Mouse (Mus musculus) lung, postnatal 25 days (tissue): ENCODE results near the gene 4930402H24Rik.

Source experiments
- DNase-seq: peaks from one replicate; pipeline ENCODE4 v3.0.0; 2022; ENCODE audit warnings: low spot score

The 4930402H24Rik gene

GRCm38 (mm10) chr2:130728906-130729585 lies 177.2 kb downstream of the 4930402H24Rik start:
- DNase-seq: no peak

GRCm38 (mm10) chr2:130727752-130728151 lies 178.5 kb downstream of the 4930402H24Rik start:
- DNase-seq: no peak

GRCm38 (mm10) chr2:130724369-130724768 lies 181.8 kb downstream of the 4930402H24Rik start:
- no peak for DNase-seq

- DNase-seq: no peak
Observed at GRCm38 (mm10) chr2:130717951-130718350, 188.3 kb downstream of the 4930402H24Rik start.

- DNase-seq: no peak
Observed at GRCm38 (mm10) chr2:130707057-130707456, 199.1 kb downstream of the 4930402H24Rik start.

- DNase-seq: no peak
Observed at GRCm38 (mm10) chr2:130706602-130707001, 199.6 kb downstream of the 4930402H24Rik start.

GRCm38 (mm10) chr2:130705178-130705577 lies 201.0 kb downstream of the 4930402H24Rik start:
- no peak for DNase-seq

- no peak for DNase-seq
Observed at GRCm38 (mm10) chr2:130704040-130705001, 201.9 kb downstream of the 4930402H24Rik start.

- peak; percentile 3 for DNase-seq
Observed at GRCm38 (mm10) chr2:130697821-130698266, 208.4 kb downstream of the 4930402H24Rik start.

GRCm38 (mm10) chr2:130697153-130697810 lies 208.9 kb downstream of the 4930402H24Rik start, which contains the start of gene Slc4a11:
TSS of gene Slc4a11 (minus strand) at chr2:130697519.
- peak; percentile 69 for DNase-seq

GRCm38 (mm10) chr2:130696700-130697152 lies 209.5 kb downstream of the 4930402H24Rik start:
- peak; percentile 11 for DNase-seq

- DNase-seq: no peak
Observed at GRCm38 (mm10) chr2:130693563-130693962, 212.6 kb downstream of the 4930402H24Rik start.

- no peak for DNase-seq
Observed at GRCm38 (mm10) chr2:130689011-130689410, 217.2 kb downstream of the 4930402H24Rik start.

- DNase-seq: no peak
Observed at GRCm38 (mm10) chr2:130685426-130685825, 220.8 kb downstream of the 4930402H24Rik start.

GRCm38 (mm10) chr2:130681531-130681930 lies 224.7 kb downstream of the 4930402H24Rik start:
- DNase-seq: no peak

GRCm38 (mm10) chr2:130679899-130680298 lies 226.3 kb downstream of the 4930402H24Rik start:
- no peak for DNase-seq

GRCm38 (mm10) chr2:130679154-130679553 lies 227.1 kb downstream of the 4930402H24Rik start:
- DNase-seq: no peak

- no peak for DNase-seq
Observed at GRCm38 (mm10) chr2:130677211-130677610, 229.0 kb downstream of the 4930402H24Rik start.

- DNase-seq: peak; percentile 88
Observed at GRCm38 (mm10) chr2:130667559-130667958, 238.6 kb downstream of the 4930402H24Rik start, which contains the start of gene Itpa. TSS of gene Itpa (plus strand) at chr2:130667610.

- peak; percentile 91 for DNase-seq
Observed at GRCm38 (mm10) chr2:130664102-130664701, 242.0 kb downstream of the 4930402H24Rik start, which contains the start of gene Ddrgk1. TSS of gene Ddrgk1 (minus strand) at chr2:130664659.

GRCm38 (mm10) chr2:130663342-130663741 lies 242.9 kb downstream of the 4930402H24Rik start:
- no peak for DNase-seq
